Mouse (Mus musculus): ENCODE measurements around the gene Grin2b. TPM values are rescaled to one million over a fixed set of nuclear protein-coding genes. Genes with fewer than 3 reads are reported as not detected.

The Grin2b gene
- polyA plus RNA-seq, 1 experiment = 4.0 TPM

- H3K27ac ChIP-seq (ENCODE audit: insufficient read depth, low read length) = no peak overlapping the region
- TF ChIP-seq POLR2A (IDR thresholded peaks at IDR 0.05; ENCODE audit: borderline replicate concordance, insufficient read depth, low read length) = no peak
- TF ChIP-seq CTCF (IDR thresholded peaks at IDR 0.05; ENCODE audit: borderline replicate concordance, insufficient read depth, low read depth, low read length) = no peak
- 55% methylated on average over 7 of the region's 7 CpGs for WGBS
- peak in 1 of 2 experiments; percentile 22 for DNase-seq
- H3K4me3 ChIP-seq (replicated peaks; ENCODE audit: insufficient read depth, low read depth, low read length) = no peak overlapping the region
- H3K27me3 ChIP-seq (ENCODE audit: control insufficient read depth, insufficient read depth, low read length) = no peaks in the 10 kb centered on the region
- H3K4me1 ChIP-seq (ENCODE audit: control insufficient read depth, insufficient read depth, low read length) = no peaks in the 10 kb centered on the region
These were observed 178.6 kb downstream of the Grin2b start for GRCm38 (mm10) chr6:135994691-135995090.

GRCm38 (mm10) chr6:135993897-135994296 is 179.4 kb downstream of the Grin2b start:
- H3K4me1 ChIP-seq (ENCODE audit: control insufficient read depth, insufficient read depth, low read length) = no peaks in the 10 kb centered on the region
- WGBS = 63% methylated on average over 3 of the region's 3 CpGs
- DNase-seq = no peak
- H3K27ac ChIP-seq (ENCODE audit: insufficient read depth, low read length) = no peak overlapping the region
- TF ChIP-seq POLR2A (IDR thresholded peaks at IDR 0.05; ENCODE audit: borderline replicate concordance, insufficient read depth, low read length) = no peak
- no peak for TF ChIP-seq CTCF (IDR thresholded peaks at IDR 0.05; ENCODE audit: borderline replicate concordance, insufficient read depth, low read depth, low read length)
- no peak overlapping the region for H3K4me3 ChIP-seq (replicated peaks; ENCODE audit: insufficient read depth, low read depth, low read length)
- H3K27me3 ChIP-seq (ENCODE audit: control insufficient read depth, insufficient read depth, low read length) = no peaks in the 10 kb centered on the region

- Histone ChIP-seq H3K4me1 (ENCODE audit: control insufficient read depth, insufficient read depth, low read length) (no peaks in the 10 kb centered on the region), H3K27me3 (ENCODE audit: control insufficient read depth, insufficient read depth, low read length) (no peaks in the 10 kb centered on the region), H3K27ac (ENCODE audit: insufficient read depth, low read length) (no peak overlapping the region), H3K4me3 (replicated peaks; ENCODE audit: insufficient read depth, low read depth, low read length) (no peak overlapping the region)
- no peak for DNase-seq
- 43% methylated on average over 11 of the region's 11 CpGs for WGBS
- TF ChIP-seq CTCF (IDR thresholded peaks at IDR 0.05; ENCODE audit: borderline replicate concordance, insufficient read depth, low read depth, low read length) (no peak), POLR2A (IDR thresholded peaks at IDR 0.05; ENCODE audit: borderline replicate concordance, insufficient read depth, low read length) (no peak)
These were observed 179.9 kb downstream of the Grin2b start for GRCm38 (mm10) chr6:135993378-135993777.

- Histone ChIP-seq H3K4me3 (replicated peaks; ENCODE audit: insufficient read depth, low read depth, low read length) (no peak overlapping the region), H3K27ac (ENCODE audit: insufficient read depth, low read length) (no peak overlapping the region), H3K4me1 (ENCODE audit: control insufficient read depth, insufficient read depth, low read length) (peaks cover 10% of the 10 kb centered on the region; the same call in 1 of the 2 replicates), H3K27me3 (ENCODE audit: control insufficient read depth, insufficient read depth, low read length) (no peaks in the 10 kb centered on the region; the same call in 1 of the 2 replicates)
- DNase-seq = no peak
- WGBS = 75% methylated on average over 3 of the region's 3 CpGs
- TF ChIP-seq POLR2A (IDR thresholded peaks at IDR 0.05; ENCODE audit: borderline replicate concordance, insufficient read depth, low read length) (no peak), CTCF (IDR thresholded peaks at IDR 0.05; ENCODE audit: borderline replicate concordance, insufficient read depth, low read depth, low read length) (no peak)
These were observed 197.2 kb downstream of the Grin2b start for GRCm38 (mm10) chr6:135976106-135976505.

GRCm38 (mm10) chr6:135972481-135972880 is 200.8 kb downstream of the Grin2b start:
- Histone ChIP-seq H3K4me1 (ENCODE audit: control insufficient read depth, insufficient read depth, low read length) (peaks cover 15% of the 10 kb centered on the region), H3K27ac (ENCODE audit: insufficient read depth, low read length) (no peak overlapping the region), H3K4me3 (replicated peaks; ENCODE audit: insufficient read depth, low read depth, low read length) (no peak overlapping the region), H3K27me3 (ENCODE audit: control insufficient read depth, insufficient read depth, low read length) (no peaks in the 10 kb centered on the region)
- 29% methylated on average over 9 of the region's 9 CpGs for WGBS
- peak in 1 of 2 experiments; percentile 26 for DNase-seq
- TF ChIP-seq POLR2A (IDR thresholded peaks at IDR 0.05; ENCODE audit: borderline replicate concordance, insufficient read depth, low read length) (no peak), CTCF (IDR thresholded peaks at IDR 0.05; ENCODE audit: borderline replicate concordance, insufficient read depth, low read depth, low read length) (no peak)

- WGBS = 4% methylated on average over 4 of the region's 4 CpGs
These were observed 201.8 kb downstream of the Grin2b start for GRCm38 (mm10) chr6:135971481-135971880.

GRCm38 (mm10) chr6:135970716-135971318 is 202.5 kb downstream of the Grin2b start:
- no peak for TF ChIP-seq CTCF (IDR thresholded peaks at IDR 0.05; ENCODE audit: borderline replicate concordance, insufficient read depth, low read depth, low read length)
- TF ChIP-seq POLR2A (IDR thresholded peaks at IDR 0.05; ENCODE audit: borderline replicate concordance, insufficient read depth, low read length) = no peak
- no peak overlapping the region for H3K27ac ChIP-seq (ENCODE audit: insufficient read depth, low read length)
- no peak overlapping the region for H3K4me3 ChIP-seq (replicated peaks; ENCODE audit: insufficient read depth, low read depth, low read length)
- WGBS = 72% methylated on average over 3 of the region's 3 CpGs
- no peaks in the 10 kb centered on the region; the same call in 1 of the 2 replicates for H3K27me3 ChIP-seq (ENCODE audit: control insufficient read depth, insufficient read depth, low read length)
- DNase-seq = no peak
- H3K4me1 ChIP-seq (ENCODE audit: control insufficient read depth, insufficient read depth, low read length) = peaks cover 15% of the 10 kb centered on the region

More at GRCm38 (mm10) chr6:135971481-135971880, 201.8 kb downstream of the Grin2b start:
- DNase-seq = peak; percentile 86 to 96
- H3K27me3 ChIP-seq (ENCODE audit: control insufficient read depth, insufficient read depth, low read length) = no peaks in the 10 kb centered on the region
- H3K4me1 ChIP-seq (ENCODE audit: control insufficient read depth, insufficient read depth, low read length) = peaks cover 15% of the 10 kb centered on the region
- no peak overlapping the region for H3K4me3 ChIP-seq (replicated peaks; ENCODE audit: insufficient read depth, low read depth, low read length)
- no peak overlapping the region for H3K27ac ChIP-seq (ENCODE audit: insufficient read depth, low read length)
- TF ChIP-seq CTCF (IDR thresholded peaks at IDR 0.05; ENCODE audit: borderline replicate concordance, insufficient read depth, low read depth, low read length) (no peak), POLR2A (IDR thresholded peaks at IDR 0.05; ENCODE audit: borderline replicate concordance, insufficient read depth, low read length) (no peak)

- TF ChIP-seq CTCF (IDR thresholded peaks at IDR 0.05; ENCODE audit: borderline replicate concordance, insufficient read depth, low read depth, low read length) (no peak), POLR2A (IDR thresholded peaks at IDR 0.05; ENCODE audit: borderline replicate concordance, insufficient read depth, low read length) (no peak)
- no peak for DNase-seq
- 33% methylated on average over 9 of the region's 9 CpGs for WGBS
- Histone ChIP-seq H3K27me3 (ENCODE audit: control insufficient read depth, insufficient read depth, low read length) (no peaks in the 10 kb centered on the region; the same call in 1 of the 2 replicates), H3K4me1 (ENCODE audit: control insufficient read depth, insufficient read depth, low read length) (no peaks in the 10 kb centered on the region), H3K27ac (ENCODE audit: insufficient read depth, low read length) (no peak overlapping the region), H3K4me3 (replicated peaks; ENCODE audit: insufficient read depth, low read depth, low read length) (no peak overlapping the region)
These were observed 211.5 kb downstream of the Grin2b start for GRCm38 (mm10) chr6:135961766-135962165.

Measured in cerebellum, adult 2 months (tissue).